Mouse (Mus musculus) midbrain, embryonic 12.5 days (tissue): ENCODE measurements around the gene Birc7. TPM values are rescaled to one million over a fixed set of nuclear protein-coding genes. Genes with fewer than 3 reads are reported as not detected.

Experiments used
- ATAC-seq: fragments of 200-750 bp; cut with Nextera tagmentation; 2 replicates; pipeline ENCODE4 v1.8.0; 2017; ENCODE audit warnings: low read depth, moderate TSS enrichment, moderate library complexity; ENCODE audit not compliant: low FRiP score
- H3K27ac ChIP-seq: fragments of 300-500 bp; sonication (generic); replicated peaks from 2 replicates; pipeline ENCODE4 v1.5.1; 2016; ENCODE audit warnings: mild to moderate bottlenecking
- H3K27me3 ChIP-seq: fragments of 300-500 bp; sonication (generic); 2 replicates; pipeline ENCODE4 v1.6.1; 2016; ENCODE audit warnings: mild to moderate bottlenecking
- H3K36me3 ChIP-seq: fragments of 300-500 bp; sonication (generic); 2 replicates; pipeline ENCODE4 v1.6.1; 2016
- H3K4me1 ChIP-seq: fragments of 300-500 bp; sonication (generic); 2 replicates; pipeline ENCODE4 v1.6.1; 2016
- H3K4me2 ChIP-seq: fragments of 300-500 bp; sonication (generic); replicated peaks from 2 replicates; pipeline ENCODE4 v1.6.1; 2016; ENCODE audit warnings: mild to moderate bottlenecking, moderate library complexity
- H3K4me3 ChIP-seq: fragments of 300-500 bp; sonication (generic); 2 replicates; pipeline ENCODE4 v1.5.1; 2016; ENCODE audit warnings: mild to moderate bottlenecking
- H3K9ac ChIP-seq: fragments of 300-500 bp; sonication (generic); replicated peaks from 2 replicates; pipeline ENCODE4 v1.6.1; 2016; ENCODE audit warnings: mild to moderate bottlenecking, moderate library complexity
- H3K9me3 ChIP-seq: fragments of 300-500 bp; sonication (generic); 2 replicates; pipeline ENCODE4 v1.6.1; 2016; ENCODE audit warnings: mild to moderate bottlenecking
- WGBS: fragments of 180-500 bp; shearing (Covaris S2); methylation state at CpG from one replicate; pipeline ENCODE4 v1.1.7; 2016; 5-methylcytosine and 5-hydroxymethylcytosine counted together
- polyA plus RNA-seq: library from polyadenylated mRNA; unstranded; fragments of >200 nt; fragmentation: Nextera tagmentation; extraction: Ambion mirVana; gene quantifications from 2 replicates; pipeline ENCODE4 v1.2.1, GENCODE M21; 2016

The Birc7 gene
- polyA plus RNA-seq, 1 experiment from 2014 or later: 0.36 TPM

GRCm38 (mm10) chr2:180953638-180954037 lies 24.8 kb downstream of the Birc7 start:
- no peak for ATAC-seq
- peaks cover 52% of the 10 kb centered on the region for H3K4me1 ChIP-seq
- no peaks in the 10 kb centered on the region for H3K9me3 ChIP-seq
- peak overlapping the region; percentile 56 for H3K4me3 ChIP-seq
- 8% methylated on average over 2 of the region's 2 CpGs for WGBS
- H3K27ac ChIP-seq: peak overlapping the region; percentile 95
- H3K27me3 ChIP-seq: 0 out of 2 replicates have a peak, but pooled peaks cover 5% of the 10 kb centered on the region
- no peaks in the 10 kb centered on the region for H3K36me3 ChIP-seq
- H3K4me2 ChIP-seq: peak overlapping the region; percentile 80
- H3K9ac ChIP-seq: peak overlapping the region; percentile 79

GRCm38 (mm10) chr2:180954061-180955047 lies 25.5 kb downstream of the Birc7 start, which contains the start of gene Nkain4:
Gene Nkain4, minus strand, starts transcription at chr2:180954699.
- 0 out of 2 replicates have a peak, but pooled peaks cover 5% of the 10 kb centered on the region for H3K27me3 ChIP-seq
- WGBS: under 1% methylated on average over 51 of the region's 52 CpGs
- no peaks in the 10 kb centered on the region for H3K9me3 ChIP-seq
- peak; percentile 93 for ATAC-seq
- H3K4me1 ChIP-seq: peaks cover 50% of the 10 kb centered on the region
- peak within 1 kb of the TSS; percentile 79 for H3K9ac ChIP-seq
- H3K4me3 ChIP-seq: peak within 1 kb of the TSS; percentile 56
- no peaks in the 10 kb centered on the region for H3K36me3 ChIP-seq
- peak within 1 kb of the TSS; percentile 95 for H3K27ac ChIP-seq
- peak within 1 kb of the TSS; percentile 80 for H3K4me2 ChIP-seq

GRCm38 (mm10) chr2:180959605-180960004 lies 30.8 kb downstream of the Birc7 start:
- WGBS: 79% methylated on average over 7 of the region's 7 CpGs
- Histone ChIP-seq H3K9ac (no peak overlapping the region), H3K4me3 (no peak overlapping the region), H3K4me1 (peaks cover 7% of the 10 kb centered on the region; the same call in 1 of the 2 replicates), H3K27ac (no peak overlapping the region), H3K4me2 (no peak overlapping the region), H3K27me3 (0 out of 2 replicates have a peak, but pooled peaks cover 5% of the 10 kb centered on the region), H3K36me3 (no peaks in the 10 kb centered on the region), H3K9me3 (no peaks in the 10 kb centered on the region)
- ATAC-seq: no peak

- WGBS: 78% methylated on average over 3 of the region's 3 CpGs
- no peaks in the 10 kb centered on the region for H3K36me3 ChIP-seq
- no peak for ATAC-seq
- no peak overlapping the region for H3K27ac ChIP-seq
- H3K9me3 ChIP-seq: no peaks in the 10 kb centered on the region
- peaks cover 2% of the 10 kb centered on the region; the same call in 1 of the 2 replicates for H3K4me1 ChIP-seq
- H3K4me2 ChIP-seq: no peak overlapping the region
- H3K4me3 ChIP-seq: no peak overlapping the region
- H3K27me3 ChIP-seq: 0 out of 2 replicates have a peak, but pooled peaks cover 5% of the 10 kb centered on the region
- H3K9ac ChIP-seq: no peak overlapping the region
Measured at GRCm38 (mm10) chr2:180960187-180960586, 31.4 kb downstream of the Birc7 start.

GRCm38 (mm10) chr2:180962616-180963308 lies 33.9 kb downstream of the Birc7 start:
- H3K27me3 ChIP-seq: no peaks in the 10 kb centered on the region
- H3K4me3 ChIP-seq: no peak overlapping the region
- peaks cover 10% of the 10 kb centered on the region for H3K4me1 ChIP-seq
- no peak for ATAC-seq
- no peak overlapping the region for H3K27ac ChIP-seq
- H3K36me3 ChIP-seq: no peaks in the 10 kb centered on the region
- 79% methylated on average over 2 of the region's 2 CpGs for whole genome bisulfite sequencing
- no peaks in the 10 kb centered on the region for H3K9me3 ChIP-seq
- no peak overlapping the region for H3K4me2 ChIP-seq
- H3K9ac ChIP-seq: no peak overlapping the region

GRCm38 (mm10) chr2:180963956-180964355 lies 35.1 kb downstream of the Birc7 start:
- H3K4me3 ChIP-seq: no peak overlapping the region
- WGBS: 6% methylated on average over 5 of the region's 5 CpGs
- H3K4me1 ChIP-seq: peaks cover 15% of the 10 kb centered on the region
- H3K36me3 ChIP-seq: no peaks in the 10 kb centered on the region
- peak; percentile 17 for ATAC-seq
- H3K9me3 ChIP-seq: no peaks in the 10 kb centered on the region
- no peak overlapping the region for H3K27ac ChIP-seq
- no peak overlapping the region for H3K9ac ChIP-seq
- no peak overlapping the region for H3K4me2 ChIP-seq
- H3K27me3 ChIP-seq: no peaks in the 10 kb centered on the region

GRCm38 (mm10) chr2:180966092-180966882 lies 37.5 kb downstream of the Birc7 start:
- Histone ChIP-seq H3K4me3 (peak overlapping the region; percentile 92), H3K9ac (peak overlapping the region; percentile 97)
- 19% methylated on average over 14 of the region's 14 CpGs for WGBS

GRCm38 (mm10) chr2:180967010-180967763 lies 38.4 kb downstream of the Birc7 start, which contains the start of gene Arfgap1:
Gene Arfgap1, plus strand, starts transcription at chr2:180967225.
- Histone ChIP-seq H3K9me3 (no peaks in the 10 kb centered on the region), H3K4me1 (peaks cover 18% of the 10 kb centered on the region), H3K4me2 (peak within 1 kb of the TSS; percentile 97), H3K4me3 (peak within 1 kb of the TSS; percentile 92), H3K27ac (peak within 1 kb of the TSS; percentile 90), H3K27me3 (no peaks in the 10 kb centered on the region), H3K36me3 (peaks cover 21% of the 10 kb centered on the region), H3K9ac (peak within 1 kb of the TSS; percentile 97)
- peak; percentile 87 for ATAC-seq
- WGBS: under 1% methylated on average over 57 of the region's 57 CpGs

More at GRCm38 (mm10) chr2:180966092-180966882, 37.5 kb downstream of the Birc7 start:
- H3K36me3 ChIP-seq: peaks cover 12% of the 10 kb centered on the region
- H3K4me1 ChIP-seq: peaks cover 18% of the 10 kb centered on the region
- no peaks in the 10 kb centered on the region for H3K27me3 ChIP-seq
- H3K27ac ChIP-seq: peak overlapping the region; percentile 90
- no peaks in the 10 kb centered on the region for H3K9me3 ChIP-seq
- no peak for ATAC-seq
- peak overlapping the region; percentile 97 for H3K4me2 ChIP-seq

- Histone ChIP-seq H3K27ac (no peak overlapping the region), H3K4me2 (no peak overlapping the region), H3K4me1 (no peaks in the 10 kb centered on the region), H3K27me3 (no peaks in the 10 kb centered on the region), H3K36me3 (peaks cover 80% of the 10 kb centered on the region), H3K4me3 (no peak overlapping the region), H3K9me3 (no peaks in the 10 kb centered on the region), H3K9ac (no peak overlapping the region)
- 86% methylated on average over 6 of the region's 6 CpGs for WGBS
- no peak for ATAC-seq
Measured at GRCm38 (mm10) chr2:180981133-180981532, 52.3 kb downstream of the Birc7 start.
